Mouse (Mus musculus): ENCODE results near the gene Tmx2. TPM values are rescaled to one million over a fixed set of nuclear protein-coding genes. Genes with fewer than 3 reads are reported as not detected.
A peak's percentile ranks its signal among the peaks of the same experiment; 100 is the strongest.
"Not testable (repeated sequence)": the region's sequence is repeated elsewhere in the genome, so short reads cannot be mapped to it uniquely, and the experiment has no call there.

Gene Tmx2
- polyA plus RNA-seq (2016; fragmentation: Nextera tagmentation; extraction: Ambion mirVana), result 172 and 181 TPM in 2 replicates

GRCm38 (mm10) chr2:84679016-84679415, at the start of gene Tmx2:
Gene Tmx2 (minus strand): TSS chr2:84679140.
- no peaks in the 10 kb centered on the region for H3K9me3 ChIP-seq (replicated peaks)
- peak within 1 kb of the TSS; percentile 93 for H3K4me3 ChIP-seq
- WGBS, result 21% methylated on average over 8 of the region's 8 CpGs
- H3K36me3 ChIP-seq, result peaks cover 26% of the 10 kb centered on the region
- peak within 1 kb of the TSS; percentile 83 for H3K4me2 ChIP-seq (replicated peaks)
- peak within 1 kb of the TSS; percentile 88 for H3K9ac ChIP-seq
- H3K4me1 ChIP-seq, result peaks cover 17% of the 10 kb centered on the region
- H3K27ac ChIP-seq, result peak within 1 kb of the TSS; percentile 81
- ATAC-seq (ENCODE audit: low FRiP score), result no peak
- H3K27me3 ChIP-seq, result no peaks in the 10 kb centered on the region

- H3K4me2 ChIP-seq (replicated peaks); H3K27ac ChIP-seq; H3K27me3 ChIP-seq; H3K9me3 ChIP-seq (replicated peaks); H3K4me3 ChIP-seq; H3K9ac ChIP-seq; ATAC-seq (ENCODE audit: low FRiP score): not testable (repeated sequence)
- 80% methylated on average over 5 of the region's 5 CpGs for WGBS
- Histone ChIP-seq H3K36me3 (peaks cover 20% of the 10 kb centered on the region), H3K4me1 (peaks cover 27% of the 10 kb centered on the region)
Measured at GRCm38 (mm10) chr2:84728191-84728590, 49.3 kb upstream of the Tmx2 start.

- ATAC-seq (ENCODE audit: low FRiP score), result peak; percentile 96
- under 1% methylated on average over 39 of the region's 39 CpGs for whole genome bisulfite sequencing
- Histone ChIP-seq H3K27me3 (no peaks in the 10 kb centered on the region), H3K4me1 (peaks cover 26% of the 10 kb centered on the region), H3K9ac (peak within 1 kb of the TSS; percentile 75), H3K27ac (peak within 1 kb of the TSS; percentile 73), H3K36me3 (peaks cover 22% of the 10 kb centered on the region), H3K4me2 (replicated peaks) (peak within 1 kb of the TSS; percentile 94), H3K4me3 (peak within 1 kb of the TSS; percentile 61), H3K9me3 (replicated peaks) (no peaks in the 10 kb centered on the region)
Measured at GRCm38 (mm10) chr2:84727172-84727858, 48.4 kb upstream of the Tmx2 start, which contains the start of gene Clp1. Gene Clp1 (minus strand): TSS chr2:84727350.

- 0 out of 2 replicates have a peak overlapping the region, but pooled peaks have one; percentile 30 for H3K27ac ChIP-seq
- no peaks in the 10 kb centered on the region for H3K27me3 ChIP-seq
- no peaks in the 10 kb centered on the region for H3K9me3 ChIP-seq (replicated peaks)
- H3K36me3 ChIP-seq, result peaks cover 23% of the 10 kb centered on the region
- peak overlapping the region; percentile 61 for H3K4me3 ChIP-seq
- peak overlapping the region; percentile 75 for H3K9ac ChIP-seq
- WGBS, result 5% methylated on average over 9 of the region's 9 CpGs
- peaks cover 26% of the 10 kb centered on the region for H3K4me1 ChIP-seq
- peak; percentile 2 for ATAC-seq (ENCODE audit: low FRiP score)
- peak overlapping the region; percentile 94 for H3K4me2 ChIP-seq (replicated peaks)
Measured at GRCm38 (mm10) chr2:84726716-84727115, 47.8 kb upstream of the Tmx2 start.

GRCm38 (mm10) chr2:84725770-84726169, 46.8 kb upstream of the Tmx2 start:
- no peak overlapping the region for H3K27ac ChIP-seq
- H3K4me1 ChIP-seq, result peaks cover 26% of the 10 kb centered on the region
- ATAC-seq (ENCODE audit: low FRiP score), result no peak
- no peak overlapping the region; the same call in 1 of the 2 replicates for H3K9ac ChIP-seq
- peak overlapping the region; percentile 94; the same call in 1 of the 2 replicates for H3K4me2 ChIP-seq (replicated peaks)
- no peaks in the 10 kb centered on the region for H3K27me3 ChIP-seq
- H3K4me3 ChIP-seq, result no peak overlapping the region
- H3K9me3 ChIP-seq (replicated peaks), result no peaks in the 10 kb centered on the region
- peaks cover 28% of the 10 kb centered on the region for H3K36me3 ChIP-seq
- 94% methylated on average over 10 of the region's 10 CpGs for WGBS

- WGBS, result 96% methylated on average over 14 of the region's 14 CpGs
- Histone ChIP-seq H3K4me2 (replicated peaks) (no peak overlapping the region), H3K27ac (no peak overlapping the region), H3K36me3 (peaks cover 28% of the 10 kb centered on the region), H3K9ac (no peak overlapping the region), H3K27me3 (no peaks in the 10 kb centered on the region), H3K4me3 (no peak overlapping the region), H3K4me1 (peaks cover 26% of the 10 kb centered on the region), H3K9me3 (replicated peaks) (no peaks in the 10 kb centered on the region)
- ATAC-seq (ENCODE audit: low FRiP score), result no peak
Measured at GRCm38 (mm10) chr2:84723856-84724255, 44.9 kb upstream of the Tmx2 start.

GRCm38 (mm10) chr2:84721182-84721581, 42.2 kb upstream of the Tmx2 start:
- Histone ChIP-seq H3K4me1 (peaks cover 20% of the 10 kb centered on the region), H3K27me3 (no peaks in the 10 kb centered on the region), H3K9me3 (replicated peaks) (no peaks in the 10 kb centered on the region), H3K27ac (no peak overlapping the region), H3K4me2 (replicated peaks) (no peak overlapping the region), H3K4me3 (no peak overlapping the region), H3K36me3 (peaks cover 28% of the 10 kb centered on the region), H3K9ac (no peak overlapping the region)
- no peak for ATAC-seq (ENCODE audit: low FRiP score)
- WGBS, result 81% methylated on average over 3 of the region's 3 CpGs

- H3K27ac ChIP-seq, result no peak overlapping the region
- no peak overlapping the region for H3K4me3 ChIP-seq
- H3K9ac ChIP-seq, result no peak overlapping the region
- peaks cover 28% of the 10 kb centered on the region for H3K36me3 ChIP-seq
- H3K4me2 ChIP-seq (replicated peaks), result no peak overlapping the region
- no peaks in the 10 kb centered on the region for H3K27me3 ChIP-seq
- WGBS, result 100% methylated on average over 2 of the region's 2 CpGs
- H3K4me1 ChIP-seq, result peaks cover 15% of the 10 kb centered on the region
- H3K9me3 ChIP-seq (replicated peaks), result no peaks in the 10 kb centered on the region
- no peak for ATAC-seq (ENCODE audit: low FRiP score)
Measured at GRCm38 (mm10) chr2:84720718-84721117, 41.8 kb upstream of the Tmx2 start.

GRCm38 (mm10) chr2:84717357-84717756, 38.4 kb upstream of the Tmx2 start:
- Histone ChIP-seq H3K27me3 (no peaks in the 10 kb centered on the region), H3K36me3 (peaks cover 6% of the 10 kb centered on the region; the same call in 1 of the 2 replicates), H3K9me3 (replicated peaks) (no peaks in the 10 kb centered on the region), H3K4me3 (no peak overlapping the region), H3K27ac (no peak overlapping the region), H3K4me1 (peaks cover 12% of the 10 kb centered on the region), H3K4me2 (replicated peaks) (no peak overlapping the region), H3K9ac (no peak overlapping the region)
- ATAC-seq (ENCODE audit: low FRiP score), result no peak
- WGBS, result 89% methylated on average over 4 of the region's 4 CpGs

- no peak for ATAC-seq (ENCODE audit: low FRiP score)
- peaks cover 12% of the 10 kb centered on the region for H3K4me1 ChIP-seq
- H3K4me2 ChIP-seq (replicated peaks), result peak overlapping the region; percentile 85
- peaks cover 5% of the 10 kb centered on the region; the same call in 1 of the 2 replicates for H3K36me3 ChIP-seq
- WGBS, result 43% methylated on average over 9 of the region's 9 CpGs
- H3K9ac ChIP-seq, result peak overlapping the region; percentile 63
- no peaks in the 10 kb centered on the region for H3K9me3 ChIP-seq (replicated peaks)
- no peaks in the 10 kb centered on the region for H3K27me3 ChIP-seq
- peak overlapping the region; percentile 97 for H3K27ac ChIP-seq
- peak overlapping the region; percentile 94 for H3K4me3 ChIP-seq
Measured at GRCm38 (mm10) chr2:84716423-84717355, 37.7 kb upstream of the Tmx2 start.

GRCm38 (mm10) chr2:84715562-84716361, 36.8 kb upstream of the Tmx2 start:
- peak overlapping the region; percentile 85 for H3K4me2 ChIP-seq (replicated peaks)
- peak overlapping the region; percentile 97 for H3K27ac ChIP-seq
- ATAC-seq (ENCODE audit: low FRiP score), result peak; percentile 96
- under 1% methylated on average over 33 of the region's 33 CpGs for WGBS
- peak overlapping the region; percentile 97 for H3K9ac ChIP-seq
- peak overlapping the region; percentile 94 for H3K4me3 ChIP-seq
- H3K36me3 ChIP-seq, result peaks cover 3% of the 10 kb centered on the region
- H3K9me3 ChIP-seq (replicated peaks), result no peaks in the 10 kb centered on the region
- no peaks in the 10 kb centered on the region for H3K27me3 ChIP-seq
- peaks cover 12% of the 10 kb centered on the region for H3K4me1 ChIP-seq
